Mouse (Mus musculus) left cerebral cortex, adult 9 months (tissue): ENCODE data around the gene Cdk5rap2.
A peak's percentile ranks its signal among the peaks of the same experiment; 100 is the strongest.

Source experiments
- DNase-seq, 2 experiments: peaks; one replicate each; pipeline ENCODE4 v3.0.0; 2022; ENCODE audit warnings: low spot score in 2 of 2

The Cdk5rap2 gene

GRCm38 (mm10) chr4:70409994-70410721 lies at the start of gene Cdk5rap2:
TSS of gene Cdk5rap2 (minus strand) at chr4:70410443.
- peak; percentile 92 to 98 for DNase-seq

GRCm38 (mm10) chr4:70452161-70452560 lies 41.9 kb upstream of the Cdk5rap2 start:
- no peak for DNase-seq

GRCm38 (mm10) chr4:70451750-70452149 lies 41.5 kb upstream of the Cdk5rap2 start:
- DNase-seq, result peak in 1 of 2 experiments; percentile 38

- no peak for DNase-seq
Measured at GRCm38 (mm10) chr4:70449668-70450067, 39.4 kb upstream of the Cdk5rap2 start.

GRCm38 (mm10) chr4:70446774-70447173 lies 36.5 kb upstream of the Cdk5rap2 start:
- DNase-seq, result no peak

- DNase-seq, result no peak
Measured at GRCm38 (mm10) chr4:70420202-70420601, 10.0 kb upstream of the Cdk5rap2 start.

GRCm38 (mm10) chr4:70412126-70412525 lies 1.9 kb upstream of the Cdk5rap2 start:
- DNase-seq, result peak; percentile 59 to 60

- DNase-seq, result no peak
Measured at GRCm38 (mm10) chr4:70409456-70409855, 787 bp downstream of the Cdk5rap2 start.

- peak; percentile 54 to 81 for DNase-seq
Measured at GRCm38 (mm10) chr4:70402109-70402819, 8.0 kb downstream of the Cdk5rap2 start.

- DNase-seq, result no peak
Measured at GRCm38 (mm10) chr4:70399476-70399875, 10.8 kb downstream of the Cdk5rap2 start.

GRCm38 (mm10) chr4:70399074-70399473 lies 11.2 kb downstream of the Cdk5rap2 start:
- no peak for DNase-seq

GRCm38 (mm10) chr4:70398088-70398487 lies 12.2 kb downstream of the Cdk5rap2 start:
- DNase-seq, result no peak

GRCm38 (mm10) chr4:70396701-70397100 lies 13.5 kb downstream of the Cdk5rap2 start:
- DNase-seq, result no peak

- DNase-seq, result no peak
Measured at GRCm38 (mm10) chr4:70394736-70395135, 15.5 kb downstream of the Cdk5rap2 start.

GRCm38 (mm10) chr4:70391760-70392372 lies 18.4 kb downstream of the Cdk5rap2 start:
- DNase-seq, result peak in 1 of 2 experiments; percentile 18

GRCm38 (mm10) chr4:70391073-70391472 lies 19.2 kb downstream of the Cdk5rap2 start:
- DNase-seq, result no peak

- no peak for DNase-seq
Measured at GRCm38 (mm10) chr4:70386206-70386605, 24.0 kb downstream of the Cdk5rap2 start.

- DNase-seq, result no peak
Measured at GRCm38 (mm10) chr4:70377359-70377758, 32.9 kb downstream of the Cdk5rap2 start.

- no peak for DNase-seq
Measured at GRCm38 (mm10) chr4:70365061-70365858, 45.0 kb downstream of the Cdk5rap2 start.

GRCm38 (mm10) chr4:70361366-70361765 lies 48.9 kb downstream of the Cdk5rap2 start:
- DNase-seq, result no peak

GRCm38 (mm10) chr4:70355659-70356350 lies 54.4 kb downstream of the Cdk5rap2 start:
- peak in 1 of 2 experiments; percentile 79 for DNase-seq
